Mouse (Mus musculus) cerebellum, adult 2 months (tissue): Measurements from ENCODE around the gene Onecut1.

Source experiments
- CTCF ChIP-seq: fragments of 200-500 bp; IDR thresholded peaks from 2 replicates; pipeline ENCODE4 v1.5.1; 2011; ENCODE audit warnings: low read depth, mild to moderate bottlenecking, control low read depth, low read length, moderate library complexity, borderline replicate concordance; ENCODE audit not compliant: insufficient read depth
- POLR2A ChIP-seq: fragments of 200-500 bp; IDR thresholded peaks from 2 replicates; pipeline ENCODE4 v1.6.1; 2011; ENCODE audit warnings: low read length, control low read depth, borderline replicate concordance; ENCODE audit not compliant: insufficient read depth

DNA sequence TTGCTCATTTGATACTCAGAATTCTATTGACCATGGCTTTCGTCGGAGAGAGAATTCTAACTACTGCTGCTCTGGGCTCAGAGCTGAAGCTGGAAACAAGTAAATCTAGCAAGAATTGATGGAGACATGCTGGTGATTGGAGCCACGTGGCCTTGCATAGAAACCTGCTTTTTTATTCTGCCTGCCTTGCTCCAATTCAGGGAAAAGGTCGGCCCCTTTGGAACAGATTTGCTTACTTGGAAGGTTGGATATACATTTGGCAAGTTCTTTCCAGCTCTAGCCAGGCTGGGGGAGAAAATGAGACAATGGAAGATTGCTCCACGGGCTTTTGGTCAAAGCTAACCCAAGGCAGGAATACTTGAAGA lies 11.0 kb upstream of the Onecut1 start:
- TF ChIP-seq CTCF (no peak), POLR2A (no peak)
